Mouse (Mus musculus) G1E (cell line): ENCODE data around the gene Ccr10.

Experiments
- CTCF ChIP-seq: IDR thresholded peaks from 2 replicates; pipeline ENCODE4 v1.5.1; 2012; ENCODE audit warnings: low read depth, low read length, inconsistent platforms, mixed read lengths
- GATA1 ChIP-seq: IDR thresholded peaks from 2 replicates; pipeline ENCODE4 v1.6.1; 2012; ENCODE audit warnings: borderline replicate concordance, low read length, inconsistent platforms, mixed read lengths

GRCm38 (mm10) chr11:101161551-101161950, 13.7 kb downstream of the Ccr10 start:
- TF ChIP-seq CTCF (no peak), GATA1 (no peak)
